Mouse (Mus musculus): Measurements from ENCODE around the gene Ly75. TPM values are rescaled to one million over a fixed set of nuclear protein-coding genes. Genes with fewer than 3 reads are reported as not detected.

Ly75 gene
- polyA plus RNA-seq, 1 experiment from 2014 or later, result 1.6 TPM

GRCm38 (mm10) chr2:60284467-60284821, 98.7 kb downstream of the Ly75 start, which contains the start of gene Cd302:
TSS of gene Cd302 (minus strand) at chr2:60284488.
- Histone ChIP-seq H3K9ac (ENCODE audit: low read length) (peak within 1 kb of the TSS; percentile 73), H3K4me3 (ENCODE audit: control insufficient read depth in 1 of 2, insufficient read depth in 1 of 2, low read depth in 1 of 2, low read length in 2 of 2) (peak within 1 kb of the TSS; percentile 50 to 52), H3K4me1 (ENCODE audit: control insufficient read depth in 2 of 2, insufficient read depth in 2 of 2, low read length in 2 of 2) (peaks cover 3 to 10% of the 10 kb centered on the region in 2 experiments; a peak in 2 of 4 replicates), H3K9me3 (ENCODE audit: control insufficient read depth, low read length) (no peaks in the 10 kb centered on the region), H3K36me3 (ENCODE audit: control insufficient read depth, insufficient read depth, low read length) (no peaks in the 10 kb centered on the region), H3K27ac (replicated peaks in 1 of 2; ENCODE audit: control insufficient read depth in 1 of 2, insufficient read depth in 1 of 2, low read depth in 2 of 2, low read length in 2 of 2) (no peak within 1 kb of the TSS), H3K4me2 (ENCODE audit: low read length) (peak within 1 kb of the TSS; percentile 93), H3K27me3 (ENCODE audit: control insufficient read depth, insufficient read depth, low read length) (no peaks in the 10 kb centered on the region)
- 41% methylated on average over 4 of the region's 4 CpGs for WGBS
- ATAC-seq (ENCODE audit: insufficient number of reproducible peaks, insufficient read depth, low FRiP score, low read depth), result no peak

GRCm38 (mm10) chr2:60283751-60284466, 99.2 kb downstream of the Ly75 start:
- Histone ChIP-seq H3K4me3 (ENCODE audit: control insufficient read depth in 1 of 2, insufficient read depth in 1 of 2, low read depth in 1 of 2, low read length in 2 of 2) (peak overlapping the region; percentile 50 to 52), H3K4me1 (ENCODE audit: control insufficient read depth in 2 of 2, insufficient read depth in 2 of 2, low read length in 2 of 2) (peaks cover 3 to 10% of the 10 kb centered on the region in 2 experiments; a peak in 2 of 4 replicates), H3K27me3 (ENCODE audit: control insufficient read depth, insufficient read depth, low read length) (no peaks in the 10 kb centered on the region), H3K9ac (ENCODE audit: low read length) (peak overlapping the region; percentile 73), H3K4me2 (ENCODE audit: low read length) (peak overlapping the region; percentile 93), H3K27ac (replicated peaks in 1 of 2; ENCODE audit: control insufficient read depth in 1 of 2, insufficient read depth in 1 of 2, low read depth in 2 of 2, low read length in 2 of 2) (no peak overlapping the region), H3K36me3 (ENCODE audit: control insufficient read depth, insufficient read depth, low read length) (no peaks in the 10 kb centered on the region), H3K9me3 (ENCODE audit: control insufficient read depth, low read length) (no peaks in the 10 kb centered on the region)
- ATAC-seq (ENCODE audit: insufficient number of reproducible peaks, insufficient read depth, low FRiP score, low read depth), result peak; percentile 71
- WGBS, result under 1% methylated on average over 42 of the region's 42 CpGs

- no peak overlapping the region for H3K27ac ChIP-seq (replicated peaks in 1 of 2; ENCODE audit: control insufficient read depth in 1 of 2, insufficient read depth in 1 of 2, low read depth in 2 of 2, low read length in 2 of 2)
- H3K27me3 ChIP-seq (ENCODE audit: control insufficient read depth, insufficient read depth, low read length), result no peaks in the 10 kb centered on the region
- no peak for ATAC-seq (ENCODE audit: insufficient number of reproducible peaks, insufficient read depth, low FRiP score, low read depth)
- H3K9me3 ChIP-seq (ENCODE audit: control insufficient read depth, low read length), result no peaks in the 10 kb centered on the region
- peak overlapping the region; percentile 50 to 52 for H3K4me3 ChIP-seq (ENCODE audit: control insufficient read depth in 1 of 2, insufficient read depth in 1 of 2, low read depth in 1 of 2, low read length in 2 of 2)
- H3K9ac ChIP-seq (ENCODE audit: low read length), result peak overlapping the region; percentile 73
- 20% methylated on average over 9 of the region's 9 CpGs for WGBS
- peaks cover 3 to 10% of the 10 kb centered on the region in 2 experiments; a peak in 2 of 4 replicates for H3K4me1 ChIP-seq (ENCODE audit: control insufficient read depth in 2 of 2, insufficient read depth in 2 of 2, low read length in 2 of 2)
- peak overlapping the region; percentile 93 for H3K4me2 ChIP-seq (ENCODE audit: low read length)
- no peaks in the 10 kb centered on the region for H3K36me3 ChIP-seq (ENCODE audit: control insufficient read depth, insufficient read depth, low read length)
Observed at GRCm38 (mm10) chr2:60283208-60283750, 99.8 kb downstream of the Ly75 start.

- no peak for ATAC-seq (ENCODE audit: insufficient number of reproducible peaks, insufficient read depth, low FRiP score, low read depth)
- no peaks in the 10 kb centered on the region for H3K27me3 ChIP-seq (ENCODE audit: control insufficient read depth, insufficient read depth, low read length)
- peaks cover 3 to 10% of the 10 kb centered on the region in 2 experiments; a peak in 2 of 4 replicates for H3K4me1 ChIP-seq (ENCODE audit: control insufficient read depth in 2 of 2, insufficient read depth in 2 of 2, low read length in 2 of 2)
- no peaks in the 10 kb centered on the region for H3K9me3 ChIP-seq (ENCODE audit: control insufficient read depth, low read length)
- WGBS, result 63% methylated on average over 4 of the region's 4 CpGs
- H3K27ac ChIP-seq (replicated peaks in 1 of 2; ENCODE audit: control insufficient read depth in 1 of 2, insufficient read depth in 1 of 2, low read depth in 2 of 2, low read length in 2 of 2), result no peak overlapping the region
- no peak overlapping the region for H3K9ac ChIP-seq (ENCODE audit: low read length)
- H3K4me2 ChIP-seq (ENCODE audit: low read length), result peak overlapping the region; percentile 93; the same call in 1 of the 2 replicates
- no peaks in the 10 kb centered on the region for H3K36me3 ChIP-seq (ENCODE audit: control insufficient read depth, insufficient read depth, low read length)
- H3K4me3 ChIP-seq (ENCODE audit: control insufficient read depth in 1 of 2, insufficient read depth in 1 of 2, low read depth in 1 of 2, low read length in 2 of 2), result no peak overlapping the region
Observed at GRCm38 (mm10) chr2:60282625-60283024, 100.5 kb downstream of the Ly75 start.

- 94% methylated on average over 4 of the region's 4 CpGs for WGBS
- H3K27me3 ChIP-seq (ENCODE audit: control insufficient read depth, insufficient read depth, low read length), result no peaks in the 10 kb centered on the region
- no peak overlapping the region for H3K4me2 ChIP-seq (ENCODE audit: low read length)
- ATAC-seq (ENCODE audit: insufficient number of reproducible peaks, insufficient read depth, low FRiP score, low read depth), result no peak
- peaks cover under 1 to 7% of the 10 kb centered on the region in 2 experiments; a peak in 2 of 4 replicates for H3K4me1 ChIP-seq (ENCODE audit: control insufficient read depth in 2 of 2, insufficient read depth in 2 of 2, low read length in 2 of 2)
- no peak overlapping the region for H3K9ac ChIP-seq (ENCODE audit: low read length)
- no peaks in the 10 kb centered on the region for H3K9me3 ChIP-seq (ENCODE audit: control insufficient read depth, low read length)
- no peak overlapping the region for H3K27ac ChIP-seq (replicated peaks in 1 of 2; ENCODE audit: control insufficient read depth in 1 of 2, insufficient read depth in 1 of 2, low read depth in 2 of 2, low read length in 2 of 2)
- H3K4me3 ChIP-seq (ENCODE audit: control insufficient read depth in 1 of 2, insufficient read depth in 1 of 2, low read depth in 1 of 2, low read length in 2 of 2), result no peak overlapping the region
- no peaks in the 10 kb centered on the region for H3K36me3 ChIP-seq (ENCODE audit: control insufficient read depth, insufficient read depth, low read length)
Observed at GRCm38 (mm10) chr2:60278627-60279026, 104.5 kb downstream of the Ly75 start.

GRCm38 (mm10) chr2:60269856-60270479, 113.1 kb downstream of the Ly75 start:
- Histone ChIP-seq H3K4me2 (ENCODE audit: low read length) (no peak overlapping the region), H3K27ac (replicated peaks in 1 of 2; ENCODE audit: control insufficient read depth in 1 of 2, insufficient read depth in 1 of 2, low read depth in 2 of 2, low read length in 2 of 2) (no peak overlapping the region), H3K4me1 (ENCODE audit: control insufficient read depth in 2 of 2, insufficient read depth in 2 of 2, low read length in 2 of 2) (peaks cover 4 to 8% of the 10 kb centered on the region in 2 experiments; a peak in 2 of 4 replicates), H3K9me3 (ENCODE audit: control insufficient read depth, low read length) (no peaks in the 10 kb centered on the region), H3K4me3 (ENCODE audit: control insufficient read depth in 1 of 2, insufficient read depth in 1 of 2, low read depth in 1 of 2, low read length in 2 of 2) (no peak overlapping the region), H3K36me3 (ENCODE audit: control insufficient read depth, insufficient read depth, low read length) (no peaks in the 10 kb centered on the region), H3K27me3 (ENCODE audit: control insufficient read depth, insufficient read depth, low read length) (no peaks in the 10 kb centered on the region), H3K9ac (ENCODE audit: low read length) (no peak overlapping the region)
- 90% methylated on average over 14 of the region's 14 CpGs for WGBS
- ATAC-seq (ENCODE audit: insufficient number of reproducible peaks, insufficient read depth, low FRiP score, low read depth), result no peak

GRCm38 (mm10) chr2:60267567-60267966, 115.5 kb downstream of the Ly75 start:
- Histone ChIP-seq H3K36me3 (ENCODE audit: control insufficient read depth, insufficient read depth, low read length) (no peaks in the 10 kb centered on the region), H3K9me3 (ENCODE audit: control insufficient read depth, low read length) (no peaks in the 10 kb centered on the region), H3K9ac (ENCODE audit: low read length) (no peak overlapping the region), H3K4me2 (ENCODE audit: low read length) (no peak overlapping the region), H3K4me3 (ENCODE audit: control insufficient read depth in 1 of 2, insufficient read depth in 1 of 2, low read depth in 1 of 2, low read length in 2 of 2) (no peak overlapping the region), H3K27me3 (ENCODE audit: control insufficient read depth, insufficient read depth, low read length) (no peaks in the 10 kb centered on the region), H3K4me1 (ENCODE audit: control insufficient read depth in 2 of 2, insufficient read depth in 2 of 2, low read length in 2 of 2) (peaks cover 4 to 8% of the 10 kb centered on the region in 2 experiments; a peak in 2 of 4 replicates), H3K27ac (replicated peaks in 1 of 2; ENCODE audit: control insufficient read depth in 1 of 2, insufficient read depth in 1 of 2, low read depth in 2 of 2, low read length in 2 of 2) (0 out of 4 replicates have a peak overlapping the region, but pooled peaks of 1 of the 2 experiments have one; percentile 2)
- WGBS, result 25% methylated on average over 1 of the region's 1 CpGs
- no peak for ATAC-seq (ENCODE audit: insufficient number of reproducible peaks, insufficient read depth, low FRiP score, low read depth)
